Mouse (Mus musculus): ENCODE data around the gene Ccdc81.

DNA sequence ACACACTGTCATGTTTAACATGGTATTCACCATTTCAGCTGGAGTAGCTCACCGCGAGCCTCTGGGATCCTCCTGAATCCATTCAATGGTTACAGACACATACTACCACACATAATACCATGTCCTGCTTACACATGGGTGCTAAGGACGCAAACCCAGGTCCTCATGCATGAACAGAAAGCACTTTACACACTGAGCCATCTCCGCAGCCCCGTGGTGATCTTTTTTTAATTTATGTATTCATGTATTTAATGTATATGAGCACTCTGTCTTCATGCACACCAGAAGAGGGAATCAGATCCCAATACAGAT, 61.1 kb downstream of the Ccdc81 start:
- TF ChIP-seq CTCF (IDR thresholded peaks at IDR 0.05; ENCODE audit: insufficient read depth, low read depth, low read length) (no peak), POLR2A (IDR thresholded peaks at IDR 0.05; ENCODE audit: insufficient read depth, low read depth, low read length) (no peak)

Data from olfactory bulb, adult 2 months (tissue).